Mouse (Mus musculus) NIH3T3 (cell line): ENCODE measurements at regions not wholly inside any gene's neighbourhood (a gene's known extent, or its start where the extent isn't known, plus 50 kb on each side); places are given as distances from the start of the nearest gene placed in this dataset.

Experiments
- DNase-seq: peaks from one replicate; pipeline ENCODE4 v3.0.0-alpha.2; 2012; ENCODE audit warnings: low read depth

DNA sequence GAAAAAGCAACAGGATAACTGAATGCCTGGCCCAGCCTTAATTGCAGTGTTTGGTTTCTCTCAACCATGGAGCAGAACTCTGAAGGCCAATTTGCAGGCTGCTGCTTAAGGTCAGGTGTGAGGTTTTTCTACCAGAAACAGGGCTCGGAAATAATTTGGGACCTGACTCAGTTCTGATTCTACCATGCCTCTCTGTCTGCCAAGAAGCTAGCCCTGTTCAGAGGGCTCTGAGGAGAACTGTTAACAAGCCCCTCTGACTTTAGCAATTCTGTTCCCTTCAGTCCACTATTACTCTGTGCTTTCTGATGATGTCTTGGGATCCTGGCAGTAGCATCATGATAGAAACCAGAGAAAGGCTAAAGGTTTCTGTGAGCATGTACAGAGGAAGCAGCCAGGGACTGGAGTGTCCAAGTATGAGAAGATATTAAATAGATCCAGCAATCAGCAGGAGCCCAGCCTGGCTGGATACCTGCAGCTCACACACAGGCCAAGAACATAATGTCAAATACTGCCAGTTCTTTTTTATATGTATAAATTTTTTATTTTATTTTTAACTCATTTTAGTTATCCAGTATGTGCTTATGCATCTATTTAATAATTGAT lies 131.4 kb upstream of the Sptlc3 start:
- DNase-seq, result no peak

DNA sequence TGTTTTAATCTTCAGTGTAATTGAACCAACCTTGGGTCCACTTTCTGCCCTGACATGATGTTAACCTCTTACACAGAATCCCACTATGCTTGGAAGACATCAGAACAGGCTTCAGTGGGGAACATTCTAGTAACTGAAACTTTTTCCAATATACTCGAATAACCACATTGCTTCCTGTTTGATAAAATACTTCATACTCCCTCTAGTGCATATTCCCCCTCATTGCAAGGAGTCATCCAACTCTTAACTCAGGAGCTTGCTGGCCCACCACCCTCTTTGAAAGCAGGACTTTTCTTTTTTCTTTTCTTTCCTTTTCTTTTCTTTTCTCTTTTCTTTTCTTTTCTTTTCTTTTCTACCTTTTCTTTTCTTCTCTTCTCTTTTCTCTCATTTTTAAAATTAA lies 123.6 kb upstream of the Sptlc3 start:
- peak; percentile 55 for DNase-seq

DNA sequence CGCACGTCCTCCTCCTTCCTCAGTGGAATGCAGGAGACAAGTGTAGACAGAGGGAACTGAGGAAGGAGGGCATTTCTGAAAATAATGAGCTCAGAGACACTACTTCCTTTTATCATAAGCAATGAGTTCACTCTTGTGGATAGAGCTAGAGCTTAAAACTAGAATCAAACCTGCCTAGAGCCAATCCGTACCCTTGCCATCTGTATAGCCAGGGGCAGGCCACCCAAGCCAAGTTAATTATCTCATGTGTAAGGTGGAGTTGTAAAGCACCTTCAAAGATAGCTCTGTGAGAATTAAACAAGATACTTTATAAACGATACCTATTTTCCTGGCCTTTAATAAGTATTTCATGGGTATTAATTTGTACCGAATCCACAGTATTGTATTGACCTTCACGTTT lies 113.4 kb upstream of the Sptlc3 start:
- no peak for DNase-seq

GRCm38 (mm10) chr2:139381628-139382027 lies 112.1 kb upstream of the Sptlc3 start:
- peak; percentile 86 for DNase-seq

DNA sequence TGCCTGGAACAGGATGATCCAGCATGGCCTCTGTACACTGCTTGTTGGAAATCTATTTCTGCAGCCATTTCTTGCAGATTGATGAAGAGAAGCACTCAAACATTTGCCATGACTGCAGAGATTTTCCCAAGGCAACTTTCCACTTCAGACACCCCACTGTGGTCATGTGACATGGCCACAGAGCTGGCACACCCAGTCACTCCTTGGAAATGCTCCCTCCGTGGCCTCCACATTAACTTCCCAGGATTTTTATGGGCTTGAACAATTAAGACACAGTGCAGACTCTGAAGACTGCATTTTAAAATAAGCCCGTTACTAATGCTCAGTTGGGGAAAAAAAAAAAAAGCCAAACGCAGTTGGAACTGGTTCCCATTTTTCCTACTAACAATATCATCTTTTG lies 80.2 kb upstream of the Sptlc3 start:
- DNase-seq, result no peak

- no peak for DNase-seq
These were observed 76.2 kb upstream of the Sptlc3 start for GRCm38 (mm10) chr2:139417506-139417905.

DNA sequence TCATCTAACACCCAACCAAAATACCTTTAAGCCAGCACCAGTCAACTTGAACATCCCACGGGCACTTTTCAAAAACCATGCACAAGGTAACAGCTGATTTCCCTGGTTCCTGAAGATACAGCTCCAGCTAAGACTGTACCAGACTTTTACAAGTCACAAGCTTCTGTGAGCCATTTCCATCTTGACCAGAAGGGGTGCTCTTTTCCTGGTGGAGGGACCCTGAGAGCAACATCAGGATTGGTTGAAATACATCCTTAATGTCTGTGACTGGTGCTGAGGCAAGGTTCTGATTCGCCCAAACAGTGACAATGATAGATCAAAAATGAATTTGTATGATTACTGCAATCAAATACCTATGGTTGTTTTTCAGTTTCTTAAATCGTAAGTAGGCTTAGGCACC lies 71.0 kb upstream of the Sptlc3 start:
- DNase-seq, result no peak

GRCm38 (mm10) chr2:139423413-139423812 lies 70.3 kb upstream of the Sptlc3 start:
- DNase-seq, result peak; percentile 7
